Mouse (Mus musculus) testis, adult 2 months (tissue): ENCODE results near the gene Epha2. TPM values are rescaled to one million over a fixed set of nuclear protein-coding genes. Genes with fewer than 3 reads are reported as not detected.

Experiments
- H3K27ac ChIP-seq: fragments of 200-500 bp; 2 replicates; pipeline ENCODE4 v1.5.1; 2012; ENCODE audit warnings: low read depth, low read length; ENCODE audit not compliant: control insufficient read depth, insufficient read depth
- H3K27me3 ChIP-seq: fragments of 200-500 bp; 2 replicates; pipeline ENCODE4 v1.6.1; 2012; ENCODE audit warnings: mild to moderate bottlenecking, low read length, moderate library complexity; ENCODE audit not compliant: control insufficient read depth, insufficient read depth
- H3K36me3 ChIP-seq: fragments of 200-500 bp; 2 replicates; pipeline ENCODE4 v1.6.1; 2012; ENCODE audit warnings: mild to moderate bottlenecking, low read length; ENCODE audit not compliant: control insufficient read depth, insufficient read depth
- H3K4me1 ChIP-seq: fragments of 200-500 bp; 2 replicates; pipeline ENCODE4 v1.6.1; 2012; ENCODE audit warnings: low read length; ENCODE audit not compliant: control insufficient read depth, insufficient read depth
- H3K4me3 ChIP-seq: fragments of 200-500 bp; 2 replicates; pipeline ENCODE4 v1.5.1; 2012; ENCODE audit warnings: low read depth, mild to moderate bottlenecking, low read length, moderate library complexity, mixed read lengths; ENCODE audit not compliant: control insufficient read depth
- CTCF ChIP-seq: fragments of 200-500 bp; IDR thresholded peaks from 2 replicates; pipeline ENCODE4 v1.5.1; 2012; ENCODE audit warnings: low read depth, mild to moderate bottlenecking, inconsistent platforms, low read length, moderate library complexity; ENCODE audit not compliant: control insufficient read depth, insufficient read depth, insufficient replicate concordance
- POLR2A ChIP-seq: fragments of 200-500 bp; IDR thresholded peaks from 2 replicates; pipeline ENCODE4 v1.6.1; 2012; ENCODE audit warnings: low read depth, mild to moderate bottlenecking, inconsistent platforms, low read length, moderate library complexity; ENCODE audit not compliant: control insufficient read depth
- polyA plus RNA-seq: library from polyadenylated mRNA; depleted of rRNA; stranded (reverse); fragments of >200 nt; gene quantifications from 2 replicates; pipeline ENCODE4 v1.2.3, GENCODE M21; 2012

The Epha2 gene
- polyA plus RNA-seq, 1 experiment: 0.83 TPM

DNA sequence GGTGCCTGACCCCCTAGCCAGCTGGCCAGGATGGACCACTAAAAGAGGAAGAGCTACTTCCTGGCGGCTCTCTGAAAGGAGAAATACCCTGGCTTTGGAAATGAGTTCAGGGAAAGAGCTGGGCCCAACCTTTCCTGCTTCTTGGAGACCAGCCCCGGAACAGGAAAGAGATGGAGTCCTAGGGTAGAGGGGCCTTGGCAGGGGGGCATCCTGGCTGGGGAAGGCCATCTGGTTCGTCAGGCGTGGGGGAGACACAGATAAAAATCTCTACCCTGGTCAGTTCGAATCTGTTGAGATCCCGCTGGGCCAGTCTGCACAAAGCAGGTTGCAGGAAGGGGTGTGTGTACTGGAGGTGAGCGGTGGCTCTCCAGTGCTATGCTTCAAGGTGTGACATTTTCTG is 15.0 kb downstream of the Epha2 start:
- Histone ChIP-seq H3K4me1 (no peaks in the 10 kb centered on the region; the same call in 1 of the 2 replicates), H3K36me3 (no peaks in the 10 kb centered on the region), H3K27ac (no peak overlapping the region), H3K27me3 (no peaks in the 10 kb centered on the region), H3K4me3 (no peak overlapping the region)
- TF ChIP-seq CTCF: no peak
- no peak for TF ChIP-seq POLR2A

DNA sequence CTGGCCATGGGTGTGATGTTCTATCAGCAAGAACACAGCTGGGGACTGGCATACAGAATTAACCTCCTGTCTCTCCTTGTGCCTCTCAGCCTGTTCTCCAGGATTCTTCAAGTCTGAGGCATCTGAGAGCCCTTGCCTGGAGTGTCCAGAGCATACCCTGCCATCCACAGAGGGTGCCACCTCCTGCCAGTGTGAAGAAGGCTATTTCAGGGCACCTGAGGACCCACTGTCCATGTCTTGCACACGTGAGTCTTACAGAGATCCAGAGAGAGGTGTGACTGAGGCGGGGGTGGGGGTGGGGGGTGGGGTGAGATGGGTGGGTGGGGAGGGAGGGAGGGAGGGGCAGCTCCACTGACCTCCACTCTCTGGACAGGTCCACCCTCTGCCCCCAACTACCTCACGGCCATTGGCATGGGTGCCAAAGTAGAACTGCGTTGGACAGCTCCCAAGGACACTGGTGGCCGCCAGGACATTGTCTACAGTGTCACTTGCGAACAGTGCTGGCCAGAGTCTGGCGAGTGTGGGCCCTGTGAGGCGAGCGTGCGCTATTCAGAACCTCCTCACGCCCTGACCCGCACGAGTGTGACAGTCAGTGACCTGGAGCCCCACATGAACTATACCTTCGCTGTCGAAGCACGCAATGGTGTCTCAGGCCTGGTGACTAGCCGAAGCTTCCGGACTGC is 15.6 kb downstream of the Epha2 start:
- TF ChIP-seq CTCF: no peak
- no peak for TF ChIP-seq POLR2A
- Histone ChIP-seq H3K36me3 (no peaks in the 10 kb centered on the region), H3K27me3 (no peaks in the 10 kb centered on the region), H3K4me1 (no peaks in the 10 kb centered on the region; the same call in 1 of the 2 replicates), H3K4me3 (no peak overlapping the region), H3K27ac (no peak overlapping the region)

- no peaks in the 10 kb centered on the region for H3K36me3 ChIP-seq
- no peak overlapping the region for H3K27ac ChIP-seq
- H3K27me3 ChIP-seq: no peaks in the 10 kb centered on the region
- no peaks in the 10 kb centered on the region for H3K4me1 ChIP-seq
- no peak for TF ChIP-seq POLR2A
- no peak for TF ChIP-seq CTCF
- H3K4me3 ChIP-seq: no peak overlapping the region
Observed at GRCm38 (mm10) chr4:141317914-141318313, 16.9 kb downstream of the Epha2 start.

GRCm38 (mm10) chr4:141322526-141322925 is 21.5 kb downstream of the Epha2 start:
- H3K27ac ChIP-seq: no peak overlapping the region

GRCm38 (mm10) chr4:141324771-141325191 is 23.7 kb downstream of the Epha2 start:
- no peaks in the 10 kb centered on the region; the same call in 1 of the 2 replicates for H3K4me1 ChIP-seq
- no peak overlapping the region for H3K27ac ChIP-seq
- no peak overlapping the region for H3K4me3 ChIP-seq
- TF ChIP-seq CTCF (no peak), POLR2A (no peak)
- no peaks in the 10 kb centered on the region for H3K36me3 ChIP-seq
- no peaks in the 10 kb centered on the region for H3K27me3 ChIP-seq

More at GRCm38 (mm10) chr4:141322526-141322925, 21.5 kb downstream of the Epha2 start:
- no peaks in the 10 kb centered on the region; the same call in 1 of the 2 replicates for H3K4me1 ChIP-seq
- H3K36me3 ChIP-seq: no peaks in the 10 kb centered on the region
- H3K4me3 ChIP-seq: no peak overlapping the region
- no peaks in the 10 kb centered on the region for H3K27me3 ChIP-seq
- TF ChIP-seq POLR2A: no peak
- TF ChIP-seq CTCF: no peak

- H3K27me3 ChIP-seq: no peaks in the 10 kb centered on the region
- H3K4me3 ChIP-seq: no peak overlapping the region
- H3K36me3 ChIP-seq: no peaks in the 10 kb centered on the region
- H3K4me1 ChIP-seq: no peaks in the 10 kb centered on the region; the same call in 1 of the 2 replicates
- H3K27ac ChIP-seq: no peak overlapping the region
- no peak for TF ChIP-seq CTCF
- TF ChIP-seq POLR2A: no peak
Observed at GRCm38 (mm10) chr4:141325636-141326035, 24.6 kb downstream of the Epha2 start.

DNA sequence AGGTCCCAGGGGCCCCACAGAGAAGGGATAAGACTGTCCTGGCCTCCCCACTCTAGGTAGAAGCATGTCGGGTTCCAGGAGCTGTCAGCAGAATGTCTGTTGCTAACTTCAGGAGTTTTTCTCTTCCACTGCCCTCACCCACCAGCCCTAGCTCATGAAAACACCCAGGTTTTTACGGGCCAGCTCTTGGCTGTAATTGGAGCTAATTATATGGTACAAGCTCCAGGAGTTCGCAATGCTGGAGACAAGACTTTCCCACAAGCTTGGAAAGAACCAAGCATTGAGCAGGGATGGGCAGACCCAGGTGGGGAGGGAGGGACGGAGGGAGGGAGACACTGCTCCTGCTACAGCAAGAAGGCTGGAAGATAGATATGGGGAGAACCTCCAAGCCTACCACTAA is 26.0 kb downstream of the Epha2 start:
- no peaks in the 10 kb centered on the region for H3K36me3 ChIP-seq
- no peaks in the 10 kb centered on the region for H3K27me3 ChIP-seq
- TF ChIP-seq POLR2A (no peak), CTCF (no peak)
- no peak overlapping the region for H3K27ac ChIP-seq
- no peaks in the 10 kb centered on the region; the same call in 1 of the 2 replicates for H3K4me1 ChIP-seq
- H3K4me3 ChIP-seq: no peak overlapping the region

- Histone ChIP-seq H3K27me3 (no peaks in the 10 kb centered on the region), H3K36me3 (no peaks in the 10 kb centered on the region), H3K4me3 (no peak overlapping the region), H3K27ac (no peak overlapping the region), H3K4me1 (no peaks in the 10 kb centered on the region; the same call in 1 of the 2 replicates)
- TF ChIP-seq POLR2A: no peak
- no peak for TF ChIP-seq CTCF
Observed at GRCm38 (mm10) chr4:141328742-141329141, 27.7 kb downstream of the Epha2 start.
